Mouse (Mus musculus): ENCODE measurements around the gene Vmn1r55. TPM values are rescaled to one million over a fixed set of nuclear protein-coding genes. Genes with fewer than 3 reads are reported as not detected.

Vmn1r55 gene
- polyA plus RNA-seq, 1 experiment: not detected

- Histone ChIP-seq H3K79me2 (ENCODE audit: control insufficient read depth, insufficient read depth) (peaks cover 95% of the 10 kb centered on the region), H3K36me3 (ENCODE audit: control insufficient read depth, insufficient read depth) (peaks cover 52% of the 10 kb centered on the region)
- TF ChIP-seq MAX (IDR thresholded peaks at IDR 0.05) (no peak), CEBPB (IDR thresholded peaks at IDR 0.05; ENCODE audit: low read depth) (no peak), USF1 (IDR thresholded peaks at IDR 0.05; ENCODE audit: low read depth) (no peak), MYOD1 (IDR thresholded peaks at IDR 0.05; ENCODE audit: control insufficient read depth, insufficient read length, low read depth) (no peak), FOSL1 (IDR thresholded peaks at IDR 0.05; ENCODE audit: insufficient read depth, low read length, poor library complexity, severe bottlenecking) (no peak), CTCF (IDR thresholded peaks at IDR 0.05; ENCODE audit: control insufficient read depth, insufficient read depth, insufficient read length) (no peak), MYOG (IDR thresholded peaks at IDR 0.05; ENCODE audit: control insufficient read depth, extremely low read depth, insufficient read length) (no peak)
Measured at GRCm38 (mm10) chr7:5087886-5088285, 61.6 kb downstream of the Vmn1r55 start.

GRCm38 (mm10) chr7:5086921-5087440 is 62.5 kb downstream of the Vmn1r55 start:
- Histone ChIP-seq H3K79me3 (ENCODE audit: low read depth) (peaks cover 70% of the 10 kb centered on the region), H3K4me3 (ENCODE audit: insufficient read depth, poor library complexity, severe bottlenecking) (no peak overlapping the region), H3K79me2 (ENCODE audit: control insufficient read depth, insufficient read depth) (peaks cover 100% of the 10 kb centered on the region), H3ac (ENCODE audit: control insufficient read depth, insufficient read length, low read depth) (no peak overlapping the region), H3K36me3 (ENCODE audit: control insufficient read depth, insufficient read depth) (peaks cover 56% of the 10 kb centered on the region), H3K27me3 (ENCODE audit: control insufficient read depth, insufficient read depth, insufficient read length) (no peaks in the 10 kb centered on the region)
- no peak for TF ChIP-seq MYOD1 (IDR thresholded peaks at IDR 0.05; ENCODE audit: control insufficient read depth, insufficient read length, low read depth)
- TF ChIP-seq USF1 (IDR thresholded peaks at IDR 0.05; ENCODE audit: low read depth): no peak
- TF ChIP-seq CEBPB (IDR thresholded peaks at IDR 0.05; ENCODE audit: low read depth): no peak
- no peak for TF ChIP-seq CTCF (IDR thresholded peaks at IDR 0.05; ENCODE audit: control insufficient read depth, insufficient read depth, insufficient read length)
- no peak for TF ChIP-seq FOSL1 (IDR thresholded peaks at IDR 0.05; ENCODE audit: insufficient read depth, low read length, poor library complexity, severe bottlenecking)
- no peak for TF ChIP-seq MAX (IDR thresholded peaks at IDR 0.05)
- TF ChIP-seq MYOG (IDR thresholded peaks at IDR 0.05; ENCODE audit: control insufficient read depth, extremely low read depth, insufficient read length): no peak

More at GRCm38 (mm10) chr7:5087886-5088285, 61.6 kb downstream of the Vmn1r55 start:
- Histone ChIP-seq H3K27me3 (ENCODE audit: control insufficient read depth, insufficient read depth, insufficient read length) (no peaks in the 10 kb centered on the region), H3K4me3 (ENCODE audit: insufficient read depth, poor library complexity, severe bottlenecking) (no peak overlapping the region), H3ac (ENCODE audit: control insufficient read depth, insufficient read length, low read depth) (no peak overlapping the region), H3K79me3 (ENCODE audit: low read depth) (peaks cover 63% of the 10 kb centered on the region)

GRCm38 (mm10) chr7:5085512-5085911 is 64.0 kb downstream of the Vmn1r55 start:
- no peak overlapping the region for H3ac ChIP-seq (ENCODE audit: control insufficient read depth, insufficient read length, low read depth)
- H3K27me3 ChIP-seq (ENCODE audit: control insufficient read depth, insufficient read depth, insufficient read length): no peaks in the 10 kb centered on the region
- peaks cover 48% of the 10 kb centered on the region for H3K36me3 ChIP-seq (ENCODE audit: control insufficient read depth, insufficient read depth)
- H3K4me3 ChIP-seq (ENCODE audit: insufficient read depth, poor library complexity, severe bottlenecking): no peak overlapping the region
- H3K79me2 ChIP-seq (ENCODE audit: control insufficient read depth, insufficient read depth): peaks cover 100% of the 10 kb centered on the region
- peaks cover 76% of the 10 kb centered on the region for H3K79me3 ChIP-seq (ENCODE audit: low read depth)
- no peak for TF ChIP-seq CEBPB (IDR thresholded peaks at IDR 0.05; ENCODE audit: low read depth)
- TF ChIP-seq MAX (IDR thresholded peaks at IDR 0.05): no peak
- TF ChIP-seq CTCF (IDR thresholded peaks at IDR 0.05; ENCODE audit: control insufficient read depth, insufficient read depth, insufficient read length): no peak
- no peak for TF ChIP-seq MYOD1 (IDR thresholded peaks at IDR 0.05; ENCODE audit: control insufficient read depth, insufficient read length, low read depth)
- TF ChIP-seq FOSL1 (IDR thresholded peaks at IDR 0.05; ENCODE audit: insufficient read depth, low read length, poor library complexity, severe bottlenecking): no peak
- no peak for TF ChIP-seq USF1 (IDR thresholded peaks at IDR 0.05; ENCODE audit: low read depth)
- no peak for TF ChIP-seq MYOG (IDR thresholded peaks at IDR 0.05; ENCODE audit: control insufficient read depth, extremely low read depth, insufficient read length)

GRCm38 (mm10) chr7:5083325-5084105 is 66.0 kb downstream of the Vmn1r55 start:
- TF ChIP-seq MAX (IDR thresholded peaks at IDR 0.05): no peak
- no peak for TF ChIP-seq MYOG (IDR thresholded peaks at IDR 0.05; ENCODE audit: control insufficient read depth, extremely low read depth, insufficient read length)
- no peak for TF ChIP-seq CTCF (IDR thresholded peaks at IDR 0.05; ENCODE audit: control insufficient read depth, insufficient read depth, insufficient read length)
- TF ChIP-seq USF1 (IDR thresholded peaks at IDR 0.05; ENCODE audit: low read depth): no peak
- TF ChIP-seq CEBPB (IDR thresholded peaks at IDR 0.05; ENCODE audit: low read depth): no peak
- no peak for TF ChIP-seq FOSL1 (IDR thresholded peaks at IDR 0.05; ENCODE audit: insufficient read depth, low read length, poor library complexity, severe bottlenecking)
- TF ChIP-seq MYOD1 (IDR thresholded peaks at IDR 0.05; ENCODE audit: control insufficient read depth, insufficient read length, low read depth): no peak
- Histone ChIP-seq H3K27me3 (ENCODE audit: control insufficient read depth, insufficient read depth, insufficient read length) (no peaks in the 10 kb centered on the region), H3K4me3 (ENCODE audit: insufficient read depth, poor library complexity, severe bottlenecking) (no peak overlapping the region), H3K79me2 (ENCODE audit: control insufficient read depth, insufficient read depth) (peaks cover 84% of the 10 kb centered on the region), H3K79me3 (ENCODE audit: low read depth) (peaks cover 64% of the 10 kb centered on the region), H3ac (ENCODE audit: control insufficient read depth, insufficient read length, low read depth) (no peak overlapping the region), H3K36me3 (ENCODE audit: control insufficient read depth, insufficient read depth) (peaks cover 36% of the 10 kb centered on the region)

GRCm38 (mm10) chr7:5081939-5082338 is 67.5 kb downstream of the Vmn1r55 start:
- Histone ChIP-seq H3K36me3 (ENCODE audit: control insufficient read depth, insufficient read depth) (peaks cover 48% of the 10 kb centered on the region), H3K79me3 (ENCODE audit: low read depth) (peaks cover 53% of the 10 kb centered on the region), H3ac (ENCODE audit: control insufficient read depth, insufficient read length, low read depth) (no peak overlapping the region), H3K4me3 (ENCODE audit: insufficient read depth, poor library complexity, severe bottlenecking) (no peak overlapping the region), H3K79me2 (ENCODE audit: control insufficient read depth, insufficient read depth) (peaks cover 75% of the 10 kb centered on the region), H3K27me3 (ENCODE audit: control insufficient read depth, insufficient read depth, insufficient read length) (no peaks in the 10 kb centered on the region)
- no peak for TF ChIP-seq CTCF (IDR thresholded peaks at IDR 0.05; ENCODE audit: control insufficient read depth, insufficient read depth, insufficient read length)
- TF ChIP-seq CEBPB (IDR thresholded peaks at IDR 0.05; ENCODE audit: low read depth): no peak
- no peak for TF ChIP-seq MAX (IDR thresholded peaks at IDR 0.05)
- TF ChIP-seq FOSL1 (IDR thresholded peaks at IDR 0.05; ENCODE audit: insufficient read depth, low read length, poor library complexity, severe bottlenecking): no peak
- TF ChIP-seq MYOD1 (IDR thresholded peaks at IDR 0.05; ENCODE audit: control insufficient read depth, insufficient read length, low read depth): no peak
- no peak for TF ChIP-seq USF1 (IDR thresholded peaks at IDR 0.05; ENCODE audit: low read depth)
- TF ChIP-seq MYOG (IDR thresholded peaks at IDR 0.05; ENCODE audit: control insufficient read depth, extremely low read depth, insufficient read length): no peak
